Mouse (Mus musculus): Measurements from ENCODE around the gene Sh3pxd2a. TPM values are rescaled to one million over a fixed set of nuclear protein-coding genes. Genes with fewer than 3 reads are reported as not detected.
A peak's percentile ranks its signal among the peaks of the same experiment; 100 is the strongest.

Gene Sh3pxd2a
- total and polyA plus RNA-seq, 3 experiments: 1.3 to 4.6 (median 3.2) TPM

DNA sequence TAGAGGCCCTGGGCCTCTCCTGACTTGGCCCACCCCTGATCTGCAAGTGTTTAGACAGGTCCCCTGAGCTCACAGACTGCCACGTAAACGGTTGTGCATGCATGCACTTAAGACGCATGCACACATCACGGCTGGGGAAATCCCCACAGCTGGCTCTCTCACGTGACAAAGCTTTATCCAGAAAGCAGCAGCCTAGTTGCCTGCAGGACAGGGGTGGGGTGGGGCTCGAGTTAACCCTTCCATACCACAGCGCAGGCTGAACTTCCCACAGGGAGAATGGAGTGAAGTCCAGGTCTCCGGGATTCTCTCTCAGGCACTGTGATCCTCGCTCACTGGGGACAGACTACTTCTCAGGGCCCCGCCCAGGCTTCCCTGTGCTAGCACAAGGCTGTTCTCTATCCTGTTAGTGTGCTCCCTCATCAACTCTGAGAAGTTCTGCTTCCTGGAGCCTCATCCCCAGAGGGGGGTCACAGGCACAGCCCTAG, 133.4 kb downstream of the Sh3pxd2a start (continued):
- peak; percentile 76 for TF ChIP-seq USF1 (IDR thresholded peaks at IDR 0.05; ENCODE audit: low read depth, low read length)
- TF ChIP-seq CHD1 (IDR thresholded peaks at IDR 0.05; ENCODE audit: low read depth, low read length): no peak
- TF ChIP-seq NRF1 (IDR thresholded peaks at IDR 0.05; ENCODE audit: low read depth, low read length): peak; percentile 54
- 0 out of 2 replicates have a peak, but pooled peaks have one; percentile 31 for TF ChIP-seq ELF1 (IDR thresholded peaks at IDR 0.05; ENCODE audit: low read depth, low read length)
- TF ChIP-seq MAFK (IDR thresholded peaks at IDR 0.05; ENCODE audit: insufficient replicate concordance, low read length): no peak
- no peak for TF ChIP-seq RAD21 (IDR thresholded peaks at IDR 0.05; ENCODE audit: low read depth, low read length)
- no peak; the same call in 1 of the 2 replicates for TF ChIP-seq RCOR1 (conservative IDR thresholded peaks at IDR 0.05; ENCODE audit: low read depth, low read length)
- no peak for TF ChIP-seq JUN (IDR thresholded peaks at IDR 0.05; ENCODE audit: insufficient read depth, low read depth, low read length)
- TF ChIP-seq MEF2A (IDR thresholded peaks at IDR 0.05; ENCODE audit: borderline replicate concordance, low read depth, low read length): peak; percentile 43; the same call in 1 of the 2 replicates
- peak; percentile 67; the same call in 1 of the 2 replicates for TF ChIP-seq TCF12 (IDR thresholded peaks at IDR 0.05; ENCODE audit: low read depth, low read length)
- no peak for TF ChIP-seq UBTF (IDR thresholded peaks at IDR 0.05; ENCODE audit: low read depth, low read length)
- no peak for TF ChIP-seq KAT2A (IDR thresholded peaks at IDR 0.05; ENCODE audit: insufficient replicate concordance, low read length)
- TF ChIP-seq NELFE (IDR thresholded peaks at IDR 0.05; ENCODE audit: low read depth, low read length): no peak
- no peak for TF ChIP-seq PAX5 (IDR thresholded peaks at IDR 0.05; ENCODE audit: low read length)

DNA sequence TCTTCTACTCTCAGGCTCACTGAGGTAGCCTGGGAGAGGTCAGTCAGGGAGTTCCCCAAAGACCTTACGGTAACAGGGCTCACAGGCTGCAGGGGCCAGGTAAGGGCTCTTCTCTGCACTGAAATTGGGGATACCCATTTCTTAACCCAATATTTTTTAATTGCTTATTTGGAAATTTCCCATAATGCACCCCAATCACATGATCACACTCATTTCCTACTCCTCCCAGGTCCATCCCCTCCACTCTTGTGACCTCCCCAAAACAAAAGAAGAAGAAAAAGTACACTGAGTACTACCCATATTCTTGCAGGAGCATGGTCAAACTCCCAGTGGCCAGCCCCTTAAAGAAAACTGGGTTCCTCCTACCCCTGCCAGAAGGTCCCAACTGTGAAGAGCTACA, 135.1 kb downstream of the Sh3pxd2a start:
- Histone ChIP-seq H3K4me2 (ENCODE audit: insufficient read depth, low read depth, poor library complexity, severe bottlenecking) (no peak overlapping the region), H3K4me1 (ENCODE audit: control insufficient read depth in 1 of 2, insufficient read depth in 2 of 2) (peaks cover 17 to 60% of the 10 kb centered on the region in 2 experiments), H3K9ac (ENCODE audit: insufficient read depth, low read depth) (no peak overlapping the region)

More for the DNA sequence above, 135.1 kb downstream of the Sh3pxd2a start:
- DNase-seq (ENCODE audit: extremely low read depth): no peak
- Histone ChIP-seq H3K36me3 (replicated peaks in 1 of 2; ENCODE audit: control insufficient read depth in 1 of 2, insufficient read depth in 1 of 2, low read length in 1 of 2) (peaks cover 0 to 7% of the 10 kb centered on the region in 2 experiments), H3K4me3 (replicated peaks in 1 of 3; ENCODE audit: low read depth in 2 of 3, low read length in 2 of 3, poor library complexity in 1 of 3) (no peak overlapping the region), H3K27me3 (replicated peaks) (no peaks in the 10 kb centered on the region), H3K9me3 (replicated peaks; ENCODE audit: low read length) (no peaks in the 10 kb centered on the region), H3K27ac (ENCODE audit: insufficient read depth, low read depth) (no peak overlapping the region), H3K79me2 (replicated peaks; ENCODE audit: control insufficient read depth, extremely low read depth, insufficient read depth, poor library complexity, severe bottlenecking) (no peaks in the 10 kb centered on the region)
- TF ChIP-seq POLR2AphosphoS2 (IDR thresholded peaks at IDR 0.05; ENCODE audit: low read depth, low read length): no peak
- TF ChIP-seq ZMIZ1 (IDR thresholded peaks at IDR 0.05; ENCODE audit: low read depth, low read length): no peak
- no peak for TF ChIP-seq ZKSCAN1 (IDR thresholded peaks at IDR 0.05; ENCODE audit: borderline replicate concordance, low read depth, low read length)
- no peak for TF ChIP-seq GABPA (IDR thresholded peaks at IDR 0.05; ENCODE audit: insufficient replicate concordance, low read depth, low read length)
- TF ChIP-seq EP300 (IDR thresholded peaks at IDR 0.05; ENCODE audit: low read length): no peak
- in situ Hi-C loops (cut with MboI; ENCODE audit: low pct_ligation_motif_present, low pct_unique_long_range_greater_than_20kb, low sequenced_read_pairs): no loop called here
- dilution Hi-C loops (cut with MboI; ENCODE audit: extremely low pct_ligation_motif_present, extremely low pct_unique_long_range_greater_than_20kb, low sequenced_read_pairs): no loop called here

Data from CH12.LX (cell line).